Mouse (Mus musculus): Measurements from ENCODE around the gene Ms4a5.
"Not testable (repeated sequence)": the region's sequence is repeated elsewhere in the genome, so short reads cannot be mapped to it uniquely, and the experiment has no call there.

DNA sequence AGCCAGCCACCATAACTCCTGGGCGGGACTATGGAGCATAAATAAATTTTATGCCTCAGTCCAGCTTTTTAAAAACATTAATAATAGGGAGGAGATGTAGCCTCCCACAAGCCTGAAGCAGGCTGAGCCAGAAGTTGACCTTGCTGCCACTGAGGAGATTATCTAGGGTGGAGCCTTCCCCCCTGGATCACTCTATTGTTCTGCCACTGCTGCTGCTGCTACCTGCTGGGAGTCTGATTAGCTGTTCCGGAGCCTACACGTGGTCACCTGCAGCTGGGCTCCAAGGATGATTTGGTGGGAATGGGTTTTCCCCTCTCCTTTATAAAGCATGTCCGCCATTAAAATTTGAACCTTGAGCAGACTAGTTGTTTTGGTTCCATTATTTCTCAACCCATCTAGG is 15.9 kb upstream of the Ms4a5 start:
- TF ChIP-seq TCF12 (IDR thresholded peaks at IDR 0.05; ENCODE audit: low read depth, low read length); EP300 (IDR thresholded peaks at IDR 0.05; ENCODE audit: low read depth in 1 of 2, low read length in 2 of 2); CTCF (IDR thresholded peaks at IDR 0.05 in 2 of 3, conservative IDR thresholded peaks at IDR 0.05 in 1 of 3; ENCODE audit: control insufficient read depth in 1 of 3, insufficient read depth in 1 of 3, low read depth in 2 of 3, low read length in 3 of 3, poor library complexity in 1 of 3, severe bottlenecking in 1 of 3); CHD1 (IDR thresholded peaks at IDR 0.05; ENCODE audit: low read depth, low read length): not testable (repeated sequence)

Data from MEL (cell line).